Mouse (Mus musculus) hindbrain, postnatal 0 days (tissue): ENCODE measurements around the gene Apoa4. TPM values are rescaled to one million over a fixed set of nuclear protein-coding genes. Genes with fewer than 3 reads are reported as not detected.

Experiments used
- ATAC-seq: fragments of 200-750 bp; cut with Nextera tagmentation; 2 replicates; pipeline ENCODE4 v1.8.0; 2017; ENCODE audit warnings: mild to moderate bottlenecking, moderate TSS enrichment, moderate library complexity
- DNase-seq: peaks from one replicate; pipeline ENCODE4 v3.0.0-alpha.2; 2015; ENCODE audit warnings: low spot score
- H3K27ac ChIP-seq: fragments of 300-500 bp; sonication (generic); 2 replicates; pipeline ENCODE4 v1.5.1; 2014; ENCODE audit warnings: mild to moderate bottlenecking
- H3K27me3 ChIP-seq: fragments of 300-500 bp; sonication (generic); 2 replicates; pipeline ENCODE4 v1.6.1; 2014; ENCODE audit warnings: low read length, mixed read lengths; ENCODE audit not compliant: insufficient read depth
- H3K36me3 ChIP-seq: fragments of 300-500 bp; sonication (generic); 2 replicates; pipeline ENCODE4 v1.6.1; 2014; ENCODE audit warnings: low read length, mixed read lengths; ENCODE audit not compliant: insufficient read depth
- H3K4me1 ChIP-seq: fragments of 300-500 bp; sonication (generic); 2 replicates; pipeline ENCODE4 v1.6.1; 2014; ENCODE audit warnings: antibody characterized with exemption, low read length, mixed read lengths; ENCODE audit not compliant: insufficient read depth
- H3K4me2 ChIP-seq: fragments of 300-500 bp; sonication (generic); 2 replicates; pipeline ENCODE4 v1.6.1; 2014; ENCODE audit warnings: low read depth, mild to moderate bottlenecking, low read length, moderate library complexity, mixed read lengths
- H3K4me3 ChIP-seq: fragments of 300-500 bp; sonication (generic); 2 replicates; pipeline ENCODE4 v1.5.1; 2014; ENCODE audit warnings: low read length
- H3K9ac ChIP-seq: fragments of 300-500 bp; sonication (generic); replicated peaks from 2 replicates; pipeline ENCODE4 v1.6.1; 2014; ENCODE audit warnings: mild to moderate bottlenecking, low read length, moderate library complexity, mixed read lengths
- H3K9me3 ChIP-seq: fragments of 300-500 bp; sonication (generic); 2 replicates; pipeline ENCODE4 v1.6.1; 2016; ENCODE audit warnings: low read length, mixed read lengths
- CTCF ChIP-seq: IDR thresholded peaks from 2 replicates; pipeline ENCODE4 v1.5.1; 2016; ENCODE audit warnings: antibody characterized with exemption, control low read depth, low read depth
- WGBS: fragments of 180-500 bp; shearing (Covaris S2); extraction: QIAGEN DNeasy Blood & Tissue Kit; methylation state at CpG from one replicate; pipeline ENCODE4 v1.1.7; 2014; 5-methylcytosine and 5-hydroxymethylcytosine counted together
- polyA plus RNA-seq: library from polyadenylated mRNA; unstranded; fragments of >200 nt; fragmentation: Nextera tagmentation; extraction: Ambion mirVana; gene quantifications from 2 replicates; pipeline ENCODE4 v1.2.1, GENCODE M21; 2015
- total RNA-seq: library from RNA; depleted of rRNA; stranded (reverse); fragments of >200 nt; gene quantifications from 2 replicates; pipeline ENCODE4 v1.2.3, GENCODE M21; 2014

The Apoa4 gene
- total and polyA plus RNA-seq, 2 experiments from 2014 or later: not detected

- no peak overlapping the region for H3K27ac ChIP-seq
- no peaks in the 10 kb centered on the region for H3K27me3 ChIP-seq
- H3K4me3 ChIP-seq: no peak overlapping the region
- 93% methylated on average over 7 of the region's 7 CpGs for WGBS
- DNase-seq: no peak
- no peaks in the 10 kb centered on the region for H3K36me3 ChIP-seq
- H3K4me1 ChIP-seq: no peaks in the 10 kb centered on the region
- no peak overlapping the region for H3K4me2 ChIP-seq
- no peak for ATAC-seq
- no peak for TF ChIP-seq CTCF
- no peak overlapping the region for H3K9ac ChIP-seq
- no peaks in the 10 kb centered on the region for H3K9me3 ChIP-seq
Observed at GRCm38 (mm10) chr9:46256177-46256576, 15.7 kb downstream of the Apoa4 start.

GRCm38 (mm10) chr9:46256658-46257385 lies 16.3 kb downstream of the Apoa4 start:
- WGBS: 80% methylated on average over 10 of the region's 10 CpGs
- no peak for ATAC-seq
- no peaks in the 10 kb centered on the region for H3K4me1 ChIP-seq
- no peak overlapping the region for H3K9ac ChIP-seq
- H3K4me2 ChIP-seq: no peak overlapping the region
- H3K9me3 ChIP-seq: no peaks in the 10 kb centered on the region
- DNase-seq: no peak
- no peak overlapping the region for H3K4me3 ChIP-seq
- no peaks in the 10 kb centered on the region for H3K27me3 ChIP-seq
- no peak overlapping the region for H3K27ac ChIP-seq
- H3K36me3 ChIP-seq: no peaks in the 10 kb centered on the region
- TF ChIP-seq CTCF: no peak

- Histone ChIP-seq H3K9me3 (no peaks in the 10 kb centered on the region), H3K4me2 (no peak overlapping the region), H3K27me3 (no peaks in the 10 kb centered on the region), H3K4me3 (no peak overlapping the region), H3K27ac (no peak overlapping the region), H3K36me3 (no peaks in the 10 kb centered on the region), H3K4me1 (no peaks in the 10 kb centered on the region), H3K9ac (no peak overlapping the region)
- WGBS: 86% methylated on average over 3 of the region's 3 CpGs
- no peak for TF ChIP-seq CTCF
- no peak for ATAC-seq
- DNase-seq: no peak
Observed at GRCm38 (mm10) chr9:46257546-46257945, 17.1 kb downstream of the Apoa4 start.

- no peak overlapping the region for H3K27ac ChIP-seq
- DNase-seq: no peak
- no peak for TF ChIP-seq CTCF
- no peak for ATAC-seq
- no peak overlapping the region for H3K4me2 ChIP-seq
- 92% methylated on average over 6 of the region's 6 CpGs for WGBS
- H3K36me3 ChIP-seq: no peaks in the 10 kb centered on the region
- no peak overlapping the region for H3K9ac ChIP-seq
- no peaks in the 10 kb centered on the region for H3K27me3 ChIP-seq
- H3K4me3 ChIP-seq: no peak overlapping the region
- H3K4me1 ChIP-seq: no peaks in the 10 kb centered on the region
- H3K9me3 ChIP-seq: no peaks in the 10 kb centered on the region
Observed at GRCm38 (mm10) chr9:46259111-46259510, 18.6 kb downstream of the Apoa4 start.

GRCm38 (mm10) chr9:46261131-46261530 lies 20.6 kb downstream of the Apoa4 start:
- TF ChIP-seq CTCF: no peak
- Histone ChIP-seq H3K27ac (no peak overlapping the region), H3K4me3 (no peak overlapping the region), H3K9me3 (no peaks in the 10 kb centered on the region), H3K4me2 (no peak overlapping the region), H3K4me1 (no peaks in the 10 kb centered on the region), H3K27me3 (no peaks in the 10 kb centered on the region), H3K9ac (no peak overlapping the region), H3K36me3 (no peaks in the 10 kb centered on the region)
- DNase-seq (no peak), ATAC-seq (no peak)
- 88% methylated on average over 7 of the region's 7 CpGs for WGBS

- Histone ChIP-seq H3K4me2 (no peak within 1 kb of the TSS), H3K4me1 (no peaks in the 10 kb centered on the region), H3K9me3 (no peaks in the 10 kb centered on the region), H3K4me3 (no peak within 1 kb of the TSS), H3K27ac (no peak within 1 kb of the TSS), H3K36me3 (no peaks in the 10 kb centered on the region), H3K9ac (no peak within 1 kb of the TSS), H3K27me3 (no peaks in the 10 kb centered on the region; the same call in 1 of the 2 replicates)
- 57% methylated on average over 7 of the region's 7 CpGs for WGBS
- TF ChIP-seq CTCF: no peak
- ATAC-seq (no peak), DNase-seq (no peak)
Observed at GRCm38 (mm10) chr9:46268343-46268873, 27.9 kb downstream of the Apoa4 start, which contains the start of gene Apoa5. Apoa5 (plus strand) TSS chr9:46268633.

GRCm38 (mm10) chr9:46269125-46269524 lies 28.6 kb downstream of the Apoa4 start:
- Histone ChIP-seq H3K4me1 (peaks cover 5% of the 10 kb centered on the region; the same call in 1 of the 2 replicates), H3K9ac (no peak overlapping the region), H3K4me3 (no peak overlapping the region), H3K9me3 (no peaks in the 10 kb centered on the region), H3K4me2 (no peak overlapping the region), H3K27ac (no peak overlapping the region), H3K36me3 (no peaks in the 10 kb centered on the region), H3K27me3 (no peaks in the 10 kb centered on the region; the same call in 1 of the 2 replicates)
- DNase-seq: no peak
- no peak for TF ChIP-seq CTCF
- WGBS: 85% methylated on average over 5 of the region's 5 CpGs
- ATAC-seq: no peak
